Mouse (Mus musculus): ENCODE measurements around the gene Srcap.
A peak's percentile ranks its signal among the peaks of the same experiment; 100 is the strongest.
"Not testable (repeated sequence)": the region's sequence is repeated elsewhere in the genome, so short reads cannot be mapped to it uniquely, and the experiment has no call there.

Srcap gene

DNA sequence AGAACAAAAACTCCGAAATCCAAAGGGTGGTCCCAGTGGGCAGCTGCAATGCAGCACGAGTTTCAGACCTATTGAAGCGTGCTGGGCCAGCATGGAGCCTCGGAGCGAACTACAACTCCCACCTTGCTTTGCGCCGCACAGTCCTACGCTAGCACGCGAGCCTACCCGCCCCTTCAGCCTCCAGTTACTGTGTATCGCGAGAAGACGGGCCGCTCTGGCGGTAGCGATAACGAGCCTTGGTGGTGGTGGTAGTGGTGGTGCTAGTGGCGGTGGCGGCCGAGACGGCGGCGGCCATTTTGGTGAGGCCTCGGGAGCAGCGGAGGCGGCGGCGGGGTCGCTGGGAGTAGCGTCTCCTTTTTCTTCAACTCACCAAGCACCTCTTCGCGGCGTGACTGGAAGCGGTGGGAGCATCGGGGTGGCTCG lies at the start of gene Srcap:
Srcap (plus strand) TSS at position 176 of the 423 bp plus-strand sequence.
- DNase-seq = peak; percentile 98

DNA sequence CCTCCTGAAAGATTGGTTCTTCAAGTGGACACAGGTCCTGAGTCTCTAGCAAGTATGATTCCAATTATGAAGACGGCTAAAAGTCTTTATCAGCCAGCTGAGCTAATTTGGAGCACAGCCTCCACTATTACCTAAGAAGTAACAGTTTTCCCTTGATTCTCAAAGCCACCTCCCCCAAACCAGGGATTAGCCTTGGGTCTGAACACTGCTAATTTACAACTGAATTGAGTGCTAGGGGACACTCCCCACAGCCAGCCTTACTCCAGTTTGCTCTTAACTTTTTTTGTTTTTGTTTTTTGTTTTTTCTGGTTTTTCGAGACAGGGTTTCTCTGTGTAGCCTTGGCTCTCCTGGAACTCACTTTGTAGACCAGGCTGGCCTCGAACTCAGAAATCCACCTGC lies 46.6 kb upstream of the Srcap start:
- DNase-seq = no peak

DNA sequence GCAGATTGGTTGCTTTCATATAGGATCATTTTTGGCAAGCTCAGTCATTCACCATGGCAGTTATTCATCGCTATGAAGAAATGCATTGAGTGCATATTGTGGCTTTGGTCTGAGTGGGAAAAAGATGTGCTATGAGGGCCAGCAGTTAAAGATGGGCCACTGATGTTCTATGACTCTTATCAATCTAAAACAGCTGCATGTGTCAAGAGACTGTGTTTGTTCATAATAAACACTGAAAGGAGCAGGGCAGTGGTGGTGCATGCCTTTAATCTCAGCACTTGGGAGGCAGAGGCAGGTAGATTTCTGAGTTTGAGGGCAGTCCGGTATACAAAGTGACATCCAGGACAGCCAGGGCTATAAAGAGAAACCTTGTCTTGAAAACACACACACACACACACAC lies 46.1 kb upstream of the Srcap start:
- not testable (repeated sequence) for DNase-seq

DNA sequence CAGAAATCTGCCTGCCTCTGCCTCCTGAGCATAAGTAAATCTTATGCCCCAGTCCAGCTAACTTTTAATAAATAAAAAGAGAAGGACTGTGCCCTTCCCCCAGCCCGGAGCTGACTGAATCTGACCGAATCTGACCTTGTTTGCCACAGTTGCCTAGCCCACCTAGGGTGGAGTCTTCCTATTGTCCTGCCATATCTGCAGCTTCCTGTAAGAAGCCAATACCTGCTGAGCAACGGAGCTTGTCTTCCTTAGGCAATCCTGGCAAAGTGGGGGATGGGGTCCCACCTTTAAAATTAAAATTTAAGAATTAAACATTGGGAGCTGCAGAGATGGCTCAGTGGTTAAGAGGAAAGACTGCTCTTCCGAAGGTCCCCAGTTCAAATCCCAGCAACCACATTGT lies 45.2 kb upstream of the Srcap start:
- no peak for DNase-seq

DNA sequence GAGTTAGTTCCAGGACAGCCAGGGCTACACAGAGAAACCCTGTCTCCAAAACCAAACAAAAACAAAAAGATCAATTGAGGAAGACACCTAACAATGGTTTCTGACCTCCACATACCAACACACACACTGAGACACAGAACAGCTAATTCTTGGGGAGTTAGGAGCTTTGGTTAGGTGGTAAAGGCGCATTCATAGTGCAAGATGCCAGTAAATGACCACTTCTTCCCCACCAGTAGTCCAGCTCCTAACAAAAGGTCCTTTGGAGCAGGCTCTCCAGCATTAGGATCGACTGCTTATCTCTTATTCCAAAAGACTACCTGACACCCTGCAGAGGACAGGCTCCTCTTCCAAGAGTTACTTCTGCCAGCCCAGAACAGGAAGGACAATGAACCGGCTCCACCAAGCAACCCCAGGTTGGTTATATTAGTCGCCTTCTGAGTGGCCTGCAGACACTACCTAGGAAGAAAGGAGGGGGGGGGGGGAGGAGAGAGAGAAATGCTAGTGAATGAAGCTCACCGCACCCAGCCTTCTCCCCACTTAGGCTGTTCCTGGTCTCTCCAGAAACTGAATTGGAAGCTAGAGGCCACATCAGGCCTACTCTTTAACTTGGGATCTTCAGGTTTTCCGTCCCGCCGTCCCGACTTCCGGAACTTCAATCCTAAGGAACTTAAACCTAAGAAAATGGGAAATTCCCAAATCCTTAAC lies 41.6 kb upstream of the Srcap start:
- DNase-seq = peak; percentile 62

DNA sequence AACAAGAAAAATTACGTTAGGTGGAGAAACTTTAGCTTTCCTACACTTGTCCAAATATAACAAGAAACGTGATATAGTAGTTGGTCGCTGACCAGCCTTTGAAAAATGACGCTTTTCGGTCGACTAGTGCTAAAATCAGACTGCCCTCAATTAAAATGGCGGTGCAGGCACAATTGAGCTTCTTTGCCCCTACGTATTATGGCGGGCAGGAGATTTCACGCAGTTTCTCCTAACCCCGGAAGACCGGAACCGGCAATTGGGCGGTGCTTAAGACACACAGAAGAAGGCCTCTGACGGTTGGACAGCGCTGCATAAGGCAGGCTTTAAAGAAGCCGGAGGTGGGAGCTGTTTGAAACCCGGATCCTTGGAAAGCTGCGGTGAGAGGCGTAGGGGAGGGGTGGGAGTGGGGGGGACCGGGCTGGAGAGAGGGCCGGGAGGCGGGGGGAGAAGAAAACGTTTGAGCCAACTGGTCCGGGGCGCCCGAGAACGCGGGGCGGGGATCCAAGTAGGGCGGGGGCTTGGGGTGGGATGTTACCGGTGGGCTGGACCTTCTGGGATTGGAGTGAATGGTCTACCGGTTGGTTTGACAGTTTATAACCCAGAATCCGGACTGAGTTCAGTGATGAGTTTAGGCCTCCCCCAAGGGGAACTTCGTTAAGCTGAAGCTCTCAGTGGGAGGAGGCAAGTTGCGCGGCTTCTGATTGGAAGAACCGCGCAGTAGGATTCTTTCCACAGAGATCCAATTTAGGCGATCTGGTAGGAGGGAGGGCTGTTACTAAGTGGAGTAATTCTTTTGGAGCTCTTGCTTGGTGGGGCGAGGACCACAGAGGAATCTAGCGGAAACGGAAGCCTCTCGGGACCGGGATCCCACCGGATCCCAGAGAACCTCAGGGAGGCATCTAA lies 40.8 kb upstream of the Srcap start:
- peak; percentile 95 for DNase-seq

DNA sequence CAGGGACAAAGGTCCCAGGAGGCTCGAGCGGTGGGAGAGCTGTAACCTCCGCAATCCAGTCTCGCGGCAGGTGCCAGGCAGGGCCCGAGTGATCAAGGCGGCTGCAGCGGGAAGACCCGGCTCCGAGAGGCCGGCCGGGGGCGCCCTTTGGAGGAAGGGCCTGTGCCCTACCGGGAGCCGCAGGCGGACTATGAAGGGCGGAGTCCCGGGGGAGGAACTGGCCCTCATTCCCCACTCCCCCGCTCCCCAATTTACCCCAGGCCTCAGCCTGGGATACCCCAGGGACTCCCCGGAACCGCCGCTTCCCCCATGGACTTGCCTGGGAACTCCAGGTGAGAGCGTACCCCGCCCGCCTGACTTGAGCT lies 40.2 kb upstream of the Srcap start:
- DNase-seq = no peak

DNA sequence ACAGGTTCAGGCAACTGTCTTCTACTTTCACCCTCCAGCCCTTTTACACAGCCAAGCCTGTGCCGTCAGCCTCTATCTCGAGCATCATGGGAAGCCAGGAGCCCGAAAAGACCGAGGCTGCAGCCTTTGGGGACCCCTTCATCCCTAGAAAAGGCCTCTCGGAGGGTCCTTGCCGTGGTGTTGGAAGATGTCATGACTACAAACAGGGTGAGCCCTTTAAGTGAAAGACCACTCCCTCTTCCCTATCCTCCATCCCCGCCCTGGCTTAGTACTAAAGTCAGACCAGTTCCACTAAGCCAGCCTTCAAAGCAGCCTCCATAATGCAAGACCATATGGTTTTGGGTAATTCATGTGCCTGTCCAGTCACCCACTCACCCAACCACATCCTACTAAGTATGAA lies 39.7 kb upstream of the Srcap start:
- no peak for DNase-seq

DNA sequence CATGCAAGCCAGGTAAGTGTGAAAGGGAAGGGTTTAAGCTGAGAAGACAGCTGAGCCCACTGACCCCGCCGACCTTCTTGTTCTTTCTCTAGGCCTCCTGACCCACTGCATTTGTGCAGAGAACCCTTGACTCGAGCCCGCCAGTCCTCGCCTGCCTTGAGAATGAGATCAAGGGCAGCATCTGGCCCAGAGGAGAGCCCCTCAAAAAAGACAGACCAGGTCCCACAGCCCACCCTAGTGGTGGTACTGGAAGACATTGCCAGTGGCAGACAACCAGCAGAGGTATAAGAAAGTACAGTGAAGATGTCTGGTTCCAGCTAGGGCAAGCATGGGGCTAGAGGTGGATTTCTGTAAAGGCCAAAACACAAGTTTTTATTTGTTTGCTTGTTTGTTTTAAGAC lies 38.1 kb upstream of the Srcap start:
- no peak for DNase-seq

DNA sequence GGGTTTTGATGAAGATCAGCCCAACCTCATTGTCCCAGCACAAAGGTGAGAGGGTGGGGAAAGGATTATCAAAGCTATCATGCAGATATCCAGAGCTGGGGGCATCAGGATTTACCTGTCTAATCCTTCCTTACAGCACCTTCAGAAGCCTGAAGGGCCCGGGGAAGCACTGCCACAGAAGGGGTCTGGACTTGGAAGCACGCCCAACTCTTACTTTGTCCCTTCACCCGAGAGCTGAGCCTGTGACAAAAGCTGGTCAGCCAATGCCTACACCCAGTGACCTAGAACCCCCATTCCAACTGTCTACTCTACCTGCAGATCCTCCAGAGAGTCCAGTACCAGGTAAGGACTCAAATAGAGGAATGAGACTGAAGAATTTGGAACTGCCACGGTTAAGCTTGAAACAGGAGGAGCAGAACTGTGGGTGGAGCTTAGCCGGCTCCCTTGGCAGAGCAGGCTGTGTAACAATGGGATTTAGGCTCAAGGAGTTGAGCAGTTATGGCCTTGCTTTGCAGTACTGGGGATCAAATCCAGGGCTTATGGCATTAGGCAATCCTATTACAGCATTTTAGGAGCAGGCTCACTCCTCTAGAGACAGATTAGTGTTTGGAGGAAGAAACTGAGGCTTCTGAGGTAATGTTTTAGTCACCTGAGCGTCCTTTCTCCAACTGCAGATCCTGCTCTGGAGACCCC lies 37.3 kb upstream of the Srcap start:
- peak; percentile 57 for DNase-seq

DNA sequence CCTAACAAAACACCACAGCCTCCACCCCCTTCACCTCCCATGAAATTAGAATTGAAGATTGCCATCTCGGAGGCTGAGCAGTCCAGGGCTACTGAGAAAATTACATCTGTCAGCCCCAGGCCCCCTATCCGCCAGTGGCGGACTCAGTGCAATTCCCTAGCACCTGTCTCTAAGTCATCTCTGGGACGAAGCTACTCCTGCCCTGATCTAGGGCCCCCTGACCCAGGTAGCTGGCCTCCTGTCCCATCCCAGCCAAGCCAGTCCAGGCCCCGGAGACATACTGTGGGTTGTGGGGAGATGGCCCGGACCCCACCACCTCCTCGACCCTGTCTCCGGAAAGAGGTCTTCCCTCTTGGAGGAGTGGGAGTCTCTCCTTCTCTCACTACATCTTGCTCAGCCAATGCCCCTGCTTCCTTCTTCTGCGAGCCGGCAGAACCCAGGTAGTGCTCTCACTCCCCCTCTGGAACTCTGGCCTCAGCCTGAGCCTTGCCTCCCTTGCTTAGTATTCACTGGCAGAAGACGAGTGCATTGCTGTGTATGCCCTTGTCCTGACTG lies 36.5 kb upstream of the Srcap start:
- peak; percentile 62 for DNase-seq

DNA sequence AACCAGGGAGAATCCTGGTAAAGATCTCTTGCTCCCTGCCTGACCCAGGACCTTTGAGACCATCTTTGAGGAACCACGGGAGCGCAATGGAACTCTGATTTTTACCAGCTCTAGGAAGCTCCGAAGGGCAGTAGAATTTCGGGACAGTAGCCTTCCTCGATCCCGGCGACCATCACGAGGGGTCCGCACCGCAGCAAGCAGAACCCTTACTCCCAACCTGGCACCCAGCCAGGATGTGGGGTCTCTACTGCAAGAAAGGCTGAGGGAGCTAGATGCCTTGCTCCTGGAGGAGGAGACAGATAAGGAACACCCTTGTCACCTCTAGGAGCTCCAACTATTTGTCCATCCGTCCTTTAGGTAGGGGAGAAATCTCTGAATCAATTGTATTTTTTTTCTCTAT lies 35.4 kb upstream of the Srcap start:
- peak; percentile 80 for DNase-seq

DNA sequence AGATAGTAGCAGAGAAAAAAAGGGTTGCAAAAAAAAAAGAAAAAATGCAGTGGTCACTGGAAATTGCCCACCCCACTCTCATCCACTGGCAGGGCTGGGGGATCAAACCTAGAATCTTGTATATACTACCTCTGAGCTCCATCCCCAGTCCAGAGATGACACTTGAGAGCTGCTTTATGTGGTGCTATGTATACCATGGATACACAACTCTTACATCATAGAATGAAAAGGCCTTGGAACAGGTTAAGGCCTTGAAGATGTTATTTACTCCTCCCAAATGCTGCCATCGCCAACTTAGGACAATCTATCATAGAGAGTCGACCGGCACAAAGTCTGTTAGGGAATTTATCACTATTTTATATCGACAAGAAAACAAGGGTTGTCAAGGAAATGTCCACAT lies 34.9 kb upstream of the Srcap start:
- peak; percentile 52 for DNase-seq

DNA sequence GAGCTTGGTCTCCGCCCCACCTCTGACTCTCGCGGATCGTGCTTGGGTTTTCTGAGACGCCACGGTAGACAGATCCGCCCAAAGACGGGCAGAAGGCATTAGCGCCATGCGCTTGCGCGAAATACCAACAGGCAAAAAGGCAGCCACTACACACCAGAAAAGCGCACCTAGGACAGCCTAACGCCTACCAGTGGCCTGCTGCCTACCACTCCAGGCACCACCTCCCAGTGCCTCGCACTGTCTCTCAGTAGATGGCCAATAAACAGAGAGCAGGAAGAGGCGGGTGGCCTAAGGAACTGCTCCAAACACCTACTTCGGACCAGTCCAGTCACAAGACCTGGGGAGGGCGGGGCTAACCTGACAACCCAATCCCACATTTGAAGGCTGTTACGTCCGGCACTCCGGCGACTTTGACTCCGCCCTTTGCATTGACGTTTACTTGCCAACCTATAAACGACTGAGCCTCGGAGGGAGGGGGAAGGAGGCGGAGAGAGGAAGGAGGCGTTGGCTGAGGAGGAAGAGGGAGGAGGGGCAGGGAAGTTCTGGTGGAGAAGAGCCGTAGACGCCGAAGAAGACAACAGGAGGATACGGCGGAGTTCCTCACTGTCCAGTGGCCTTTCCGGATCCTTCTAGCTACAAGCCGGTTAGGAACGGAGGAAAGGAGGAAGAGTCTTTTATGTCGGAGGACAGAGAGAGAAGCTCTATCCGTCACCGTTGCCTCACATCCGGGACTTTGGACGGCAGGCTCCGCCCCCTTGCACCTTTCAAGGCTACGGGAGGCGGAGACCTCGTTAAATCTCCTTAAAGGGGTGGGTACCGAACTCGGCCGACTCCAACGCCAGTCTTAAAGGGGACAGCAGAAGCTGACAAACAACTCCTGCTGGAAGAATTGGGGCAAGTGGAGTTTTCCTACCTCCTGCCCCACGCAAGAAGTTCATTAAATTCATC lies 33.8 kb upstream of the Srcap start:
- peak; percentile 100 for DNase-seq

DNA sequence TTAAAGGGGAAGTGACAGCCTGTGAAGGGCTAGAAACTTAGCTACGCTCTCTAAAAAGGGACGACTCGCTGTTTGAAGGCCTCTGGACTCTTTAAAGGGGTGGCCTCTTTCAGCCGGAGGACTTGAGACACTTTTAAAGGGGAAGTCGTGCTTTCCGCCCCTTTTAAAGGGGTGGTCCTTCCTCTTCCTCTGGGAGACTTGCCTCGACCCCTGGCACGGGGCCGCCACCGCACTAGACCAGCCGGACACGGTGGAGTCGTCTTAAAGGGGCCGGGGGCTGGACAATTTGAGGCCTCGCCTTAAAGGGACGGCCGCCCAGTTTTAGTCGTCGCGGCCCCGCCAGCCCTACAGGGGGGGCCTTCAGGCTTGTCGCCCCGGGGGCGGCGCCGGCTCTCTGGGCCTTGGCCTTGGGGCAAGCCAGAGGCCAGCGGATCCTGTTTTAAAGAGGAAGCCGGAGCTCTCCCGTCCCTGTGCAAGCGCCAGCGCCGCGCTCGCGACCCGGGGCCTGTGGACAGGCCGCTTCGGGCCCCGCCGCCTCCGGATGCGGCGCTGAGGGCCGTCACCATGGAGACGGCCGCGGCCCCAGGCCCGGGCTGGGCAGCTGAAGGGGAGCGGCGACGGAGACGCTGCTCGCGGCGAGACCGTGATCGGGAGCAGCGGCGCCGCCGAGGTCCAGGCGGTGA lies 33.0 kb upstream of the Srcap start, which contains the start of gene Fbrs:
Fbrs (plus strand) TSS at position 565 of the 683 bp plus-strand sequence.
- peak; percentile 98 for DNase-seq

DNA sequence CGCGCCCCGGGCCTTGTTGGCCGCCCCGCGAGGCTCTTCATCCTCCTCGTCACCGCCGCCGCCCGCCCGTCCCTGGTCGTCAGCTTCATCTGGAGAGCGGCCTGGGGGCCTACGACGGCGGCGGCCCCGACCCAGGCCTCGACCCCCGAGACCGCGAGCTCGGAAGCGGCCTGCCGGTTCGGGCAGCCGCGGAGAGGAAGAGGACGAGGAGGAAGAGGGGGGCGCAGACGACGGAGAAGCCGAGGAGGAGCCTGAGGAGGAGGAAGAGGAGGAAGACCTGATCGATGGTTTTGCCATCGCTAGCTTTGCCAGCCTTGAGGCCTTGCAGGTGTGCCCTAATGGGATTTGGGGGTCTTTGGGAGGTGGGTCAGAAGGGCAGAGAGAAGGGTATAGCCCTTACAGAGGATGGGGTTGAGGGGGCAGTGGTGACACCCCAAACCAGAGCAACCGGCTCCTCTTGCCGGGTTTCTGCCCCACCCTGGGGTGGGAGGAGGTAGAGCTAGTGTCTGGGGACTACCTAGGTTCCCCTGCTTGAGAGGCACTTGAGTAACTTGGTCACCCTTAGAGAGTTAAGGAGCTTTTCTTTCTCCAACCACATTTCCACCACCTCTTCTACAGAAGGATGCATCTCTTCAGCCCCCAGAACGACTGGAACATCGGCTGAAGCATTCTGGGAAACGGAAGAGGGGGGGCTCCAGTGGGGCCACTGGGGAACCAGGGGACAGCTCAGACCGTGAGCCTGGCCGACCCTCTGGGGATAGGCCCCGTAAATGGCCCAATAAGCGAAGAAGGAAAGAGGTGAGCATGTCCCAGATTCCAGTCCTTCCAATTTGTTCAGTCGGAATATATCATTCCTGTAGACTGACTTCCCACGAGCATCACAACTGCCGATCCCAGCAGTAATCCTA lies 32.2 kb upstream of the Srcap start:
- peak; percentile 69 for DNase-seq

DNA sequence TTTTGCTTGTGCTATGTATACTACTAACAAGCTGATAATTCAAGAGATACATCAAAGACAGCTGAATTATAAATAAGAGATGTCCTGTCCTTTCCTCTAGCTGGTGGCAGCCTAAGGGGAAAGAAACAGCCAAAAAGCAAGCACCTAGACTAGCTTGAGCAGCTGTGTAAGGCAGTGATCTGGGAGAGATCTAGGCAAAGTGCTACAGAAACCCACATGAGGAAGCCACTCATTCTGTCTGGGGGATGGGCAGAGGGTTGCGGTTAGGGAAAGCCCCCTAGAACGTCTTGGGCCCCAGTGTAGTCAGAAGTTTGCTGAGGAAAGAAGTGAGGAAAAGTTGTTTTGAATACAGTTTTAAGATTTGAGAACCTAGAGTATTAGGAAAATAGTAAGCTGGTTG lies 31.5 kb upstream of the Srcap start:
- no peak for DNase-seq

DNA sequence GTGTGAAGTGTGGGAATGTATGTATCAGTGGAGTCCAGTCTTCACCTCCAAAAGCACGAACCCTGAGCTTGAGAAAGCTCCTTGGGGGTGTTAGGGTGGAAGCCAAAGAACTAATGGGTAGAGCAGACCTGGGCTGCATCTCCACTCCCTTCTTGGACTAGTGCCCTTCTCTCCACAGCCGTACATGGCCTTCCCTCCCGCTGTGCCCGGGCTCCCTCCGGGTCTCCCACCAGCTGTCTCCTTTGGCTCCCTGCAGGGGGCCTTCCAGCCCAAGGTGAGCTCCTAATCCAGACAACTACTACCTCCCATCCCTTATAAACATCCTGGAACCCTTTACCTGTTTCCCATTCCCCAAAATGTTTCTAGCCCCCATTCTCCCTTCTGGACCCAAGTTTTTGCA lies 26.4 kb upstream of the Srcap start:
- DNase-seq = peak; percentile 72

DNA sequence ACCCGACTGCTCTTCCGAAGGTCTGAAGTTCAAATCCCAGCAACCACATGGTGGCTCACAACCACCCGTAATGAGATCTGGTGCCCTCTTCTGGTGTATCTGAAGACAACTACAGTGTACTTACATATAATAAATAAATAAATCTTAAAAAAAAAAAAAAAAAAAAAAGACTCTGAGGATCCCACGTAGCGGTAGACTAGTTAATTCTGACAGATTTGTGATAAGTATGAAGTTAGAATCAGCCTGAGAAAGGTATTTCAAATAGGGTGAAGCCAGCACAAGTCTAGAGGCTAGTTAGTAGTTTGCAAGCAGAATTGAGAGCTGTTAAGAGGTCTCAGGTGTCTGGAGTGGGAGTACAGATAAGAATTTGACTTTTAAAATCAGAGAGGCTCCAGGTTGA lies 23.4 kb upstream of the Srcap start:
- not testable (repeated sequence) for DNase-seq

DNA sequence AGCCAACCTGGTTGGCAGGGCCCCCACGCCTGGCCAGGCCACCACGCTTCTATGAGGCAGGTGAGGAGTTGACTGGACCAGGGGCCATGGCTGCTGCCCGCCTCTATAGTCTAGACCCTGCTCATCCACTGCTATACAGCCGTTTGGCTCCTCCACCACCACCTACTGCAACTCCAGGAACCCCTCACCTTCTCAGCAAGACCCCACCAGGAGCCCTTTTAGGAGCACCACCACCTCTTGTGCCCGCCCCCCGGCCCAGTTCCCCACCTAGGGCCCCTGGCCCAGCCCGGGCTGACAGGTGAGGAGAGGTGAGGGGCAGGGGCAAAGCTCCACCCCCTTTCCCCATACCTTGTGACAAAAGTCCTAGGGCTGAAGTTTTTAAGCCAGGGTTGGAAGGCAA lies 21.8 kb upstream of the Srcap start:
- no peak for DNase-seq
